Mouse (Mus musculus): ENCODE results near the gene Sytl2. TPM values are rescaled to one million over a fixed set of nuclear protein-coding genes. Genes with fewer than 3 reads are reported as not detected.

Sytl2 gene
- polyA plus RNA-seq, 1 experiment = 21.2 TPM

DNA sequence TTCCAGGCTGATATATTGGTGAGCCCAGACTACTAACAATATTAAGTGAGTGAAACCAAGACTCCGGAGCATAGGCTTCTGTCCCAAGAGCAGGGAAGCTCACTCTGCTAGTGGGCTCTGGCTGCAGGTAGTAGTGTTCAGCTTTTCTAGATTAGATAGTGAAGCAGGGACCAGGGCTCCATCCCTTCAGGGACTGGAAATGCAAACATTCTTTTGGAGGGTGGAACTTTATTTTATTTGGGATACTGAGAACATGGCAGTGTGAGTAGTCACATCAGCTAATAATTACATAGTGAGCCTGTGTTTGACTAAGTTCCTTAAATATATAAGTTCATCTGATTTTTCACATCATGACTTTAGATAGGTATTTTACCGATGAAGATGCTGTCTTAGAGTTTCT is 14.8 kb downstream of the Sytl2 start:
- TF ChIP-seq CEBPB (IDR thresholded peaks at IDR 0.05; ENCODE audit: insufficient read depth, poor library complexity, severe bottlenecking) = no peak
- TF ChIP-seq E2F4 (IDR thresholded peaks at IDR 0.05; ENCODE audit: insufficient read depth) = no peak
- no peak for TF ChIP-seq POLR2A (IDR thresholded peaks at IDR 0.05; ENCODE audit: insufficient read length, low read depth)
- no peak for TF ChIP-seq USF1 (IDR thresholded peaks at IDR 0.05; ENCODE audit: low read depth)
- no peak for TF ChIP-seq TCF3 (IDR thresholded peaks at IDR 0.05; ENCODE audit: insufficient read length, low read depth)
- TF ChIP-seq MAX (IDR thresholded peaks at IDR 0.05; ENCODE audit: low read depth) = no peak
- TF ChIP-seq REST (IDR thresholded peaks at IDR 0.05; ENCODE audit: insufficient read depth, insufficient read length) = no peak
- no peak for TF ChIP-seq POLR2AphosphoS2 (IDR thresholded peaks at IDR 0.05; ENCODE audit: insufficient read length, low read depth)
- H3K4me2 ChIP-seq (ENCODE audit: low read depth) = no peak overlapping the region
- no peaks in the 10 kb centered on the region for H3K36me3 ChIP-seq (ENCODE audit: control insufficient read depth, insufficient read depth)
- H3ac ChIP-seq (ENCODE audit: control insufficient read depth, insufficient read length) = no peak overlapping the region
- H3K4me3 ChIP-seq = no peak overlapping the region
- no peaks in the 10 kb centered on the region for H3K27me3 ChIP-seq (ENCODE audit: control insufficient read depth, insufficient read depth, insufficient read length)
- peaks cover 63% of the 10 kb centered on the region for H3K79me2 ChIP-seq (ENCODE audit: control insufficient read depth, insufficient read depth)

DNA sequence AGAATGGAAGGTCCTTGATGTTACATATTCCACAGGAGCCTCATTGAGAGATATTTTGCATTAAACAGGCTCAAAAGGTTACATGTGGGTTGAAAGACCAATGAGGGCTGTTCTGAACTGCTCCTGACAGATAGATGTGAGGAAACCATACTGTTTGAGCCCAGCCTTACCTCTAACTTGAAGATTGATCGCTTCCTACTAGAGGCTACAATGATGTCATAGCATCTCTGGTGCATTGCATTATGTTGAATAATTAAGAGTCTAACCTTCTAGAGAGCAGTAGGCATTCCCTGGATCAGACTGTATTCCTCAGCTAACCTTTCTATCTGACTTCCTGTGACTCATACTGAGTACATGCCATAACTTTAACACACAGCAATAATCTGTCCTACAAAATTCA is 17.4 kb downstream of the Sytl2 start:
- Histone ChIP-seq H3K79me2 (ENCODE audit: control insufficient read depth, insufficient read depth) (peaks cover 59% of the 10 kb centered on the region), H3ac (ENCODE audit: control insufficient read depth, insufficient read length) (no peak overlapping the region), H3K27me3 (ENCODE audit: control insufficient read depth, insufficient read depth, insufficient read length) (no peaks in the 10 kb centered on the region), H3K36me3 (ENCODE audit: control insufficient read depth, insufficient read depth) (no peaks in the 10 kb centered on the region), H3K4me2 (ENCODE audit: low read depth) (peak overlapping the region; percentile 49), H3K4me3 (no peak overlapping the region)
- TF ChIP-seq CEBPB (IDR thresholded peaks at IDR 0.05; ENCODE audit: insufficient read depth, poor library complexity, severe bottlenecking) (peak; percentile 63), TCF3 (IDR thresholded peaks at IDR 0.05; ENCODE audit: insufficient read length, low read depth) (no peak), MYOD1 (IDR thresholded peaks at IDR 0.05; ENCODE audit: control insufficient read depth in 1 of 3, insufficient read length in 2 of 3, low read depth in 2 of 3) (no peak), POLR2A (IDR thresholded peaks at IDR 0.05; ENCODE audit: insufficient read length, low read depth) (no peak), E2F4 (IDR thresholded peaks at IDR 0.05; ENCODE audit: insufficient read depth) (no peak)

DNA sequence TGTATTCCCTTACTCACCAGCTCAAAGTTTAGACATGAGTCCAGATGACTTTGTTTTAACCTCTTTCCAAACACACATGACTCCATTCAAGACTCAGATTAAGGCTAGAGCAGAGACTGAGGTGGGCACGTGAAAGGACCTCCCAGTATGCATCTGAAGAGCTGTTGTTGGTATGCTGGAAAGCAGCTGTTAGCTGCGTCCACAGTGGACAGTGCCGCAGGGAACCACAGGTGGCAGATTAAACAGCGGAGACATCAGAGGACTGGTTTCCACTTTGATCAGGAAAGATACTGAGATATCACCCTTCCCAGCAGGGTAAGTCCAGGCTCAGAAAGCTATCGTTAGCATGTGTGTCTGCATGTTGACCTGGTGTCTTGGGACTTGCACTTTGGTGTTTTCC is 18.1 kb downstream of the Sytl2 start:
- TF ChIP-seq POLR2A (IDR thresholded peaks at IDR 0.05; ENCODE audit: insufficient read length, low read depth) (no peak), USF1 (IDR thresholded peaks at IDR 0.05; ENCODE audit: low read depth) (no peak), E2F4 (IDR thresholded peaks at IDR 0.05; ENCODE audit: insufficient read depth) (no peak), TCF12 (IDR thresholded peaks at IDR 0.05; ENCODE audit: insufficient read depth, poor library complexity, severe bottlenecking) (peak; percentile 22), SRF (IDR thresholded peaks at IDR 0.05; ENCODE audit: control insufficient read depth, insufficient read length, low read depth) (no peak), MYOD1 (IDR thresholded peaks at IDR 0.05; ENCODE audit: control insufficient read depth in 1 of 3, insufficient read length in 2 of 3, low read depth in 2 of 3) (peak in 2 of 3 experiments; percentile 90 to 91), MYOG (IDR thresholded peaks at IDR 0.05; ENCODE audit: control insufficient read depth in 1 of 3, insufficient read depth in 1 of 3, insufficient read length in 2 of 3, low read depth in 2 of 3) (peak; percentile 32 to 91 (median 64))
- Histone ChIP-seq H3K36me3 (ENCODE audit: control insufficient read depth, insufficient read depth) (no peaks in the 10 kb centered on the region), H3K79me2 (ENCODE audit: control insufficient read depth, insufficient read depth) (peaks cover 52% of the 10 kb centered on the region), H3K4me3 (no peak overlapping the region), H3K27me3 (ENCODE audit: control insufficient read depth, insufficient read depth, insufficient read length) (no peaks in the 10 kb centered on the region), H3K4me2 (ENCODE audit: low read depth) (peak overlapping the region; percentile 49), H3ac (ENCODE audit: control insufficient read depth, insufficient read length) (no peak overlapping the region)

DNA sequence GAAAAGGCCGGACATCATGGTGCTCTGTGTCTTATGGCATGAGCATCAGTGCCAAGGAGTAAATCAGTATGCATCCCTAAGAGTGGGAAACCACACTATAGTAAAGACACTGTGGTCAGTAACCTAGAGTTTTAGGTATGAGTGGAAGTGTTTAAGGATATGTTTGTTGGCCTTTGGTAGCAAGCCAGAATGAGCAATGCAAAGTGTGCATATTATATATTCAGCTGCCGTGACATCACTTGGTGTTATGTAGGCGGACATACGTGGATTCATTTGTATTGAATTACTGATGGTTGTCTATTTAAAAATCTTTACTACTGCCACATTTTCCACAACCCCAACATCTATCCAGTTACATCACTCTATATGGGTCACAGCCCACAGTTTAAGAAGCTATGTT is 23.1 kb downstream of the Sytl2 start:
- TF ChIP-seq POLR2A (IDR thresholded peaks at IDR 0.05; ENCODE audit: insufficient read length, low read depth) (no peak), CEBPB (IDR thresholded peaks at IDR 0.05; ENCODE audit: insufficient read depth, poor library complexity, severe bottlenecking) (no peak), REST (IDR thresholded peaks at IDR 0.05; ENCODE audit: insufficient read depth, insufficient read length) (no peak), USF1 (IDR thresholded peaks at IDR 0.05; ENCODE audit: low read depth) (no peak), E2F4 (IDR thresholded peaks at IDR 0.05; ENCODE audit: insufficient read depth) (no peak), MYOD1 (IDR thresholded peaks at IDR 0.05; ENCODE audit: control insufficient read depth in 1 of 3, insufficient read length in 2 of 3, low read depth in 2 of 3) (no peak), TCF3 (IDR thresholded peaks at IDR 0.05; ENCODE audit: insufficient read length, low read depth) (no peak), TCF12 (IDR thresholded peaks at IDR 0.05; ENCODE audit: insufficient read depth, poor library complexity, severe bottlenecking) (no peak), MAX (IDR thresholded peaks at IDR 0.05; ENCODE audit: low read depth) (no peak), MYOG (IDR thresholded peaks at IDR 0.05; ENCODE audit: control insufficient read depth in 1 of 3, insufficient read depth in 1 of 3, insufficient read length in 2 of 3, low read depth in 2 of 3) (no peak), POLR2AphosphoS2 (IDR thresholded peaks at IDR 0.05; ENCODE audit: insufficient read length, low read depth) (no peak), SRF (IDR thresholded peaks at IDR 0.05; ENCODE audit: control insufficient read depth, insufficient read length, low read depth) (no peak)
- Histone ChIP-seq H3K79me2 (ENCODE audit: control insufficient read depth, insufficient read depth) (peaks cover 40% of the 10 kb centered on the region), H3K27me3 (ENCODE audit: control insufficient read depth, insufficient read depth, insufficient read length) (no peaks in the 10 kb centered on the region), H3K4me2 (ENCODE audit: low read depth) (no peak overlapping the region), H3K4me3 (no peak overlapping the region), H3ac (ENCODE audit: control insufficient read depth, insufficient read length) (no peak overlapping the region), H3K36me3 (ENCODE audit: control insufficient read depth, insufficient read depth) (no peaks in the 10 kb centered on the region)

DNA sequence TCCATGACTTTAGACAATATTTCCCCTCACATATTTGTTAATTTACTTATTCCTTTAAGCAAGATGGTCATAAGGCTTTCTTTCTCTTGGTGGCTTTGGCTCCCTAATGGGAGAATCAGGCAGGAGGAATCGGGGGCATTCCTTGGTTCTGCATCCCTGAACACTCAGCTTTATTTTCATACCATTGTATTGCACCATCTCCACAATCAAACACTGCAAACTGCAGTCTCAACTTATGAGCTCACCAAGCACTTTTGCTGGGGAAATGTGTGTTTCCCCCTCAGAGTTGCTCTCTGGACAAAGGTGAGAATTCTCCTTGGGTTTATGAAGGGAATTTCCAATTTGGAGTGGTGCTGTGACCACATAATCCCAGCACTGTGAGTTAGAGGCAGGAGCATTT is 28.1 kb downstream of the Sytl2 start:
- H3K4me2 ChIP-seq (ENCODE audit: low read depth) = no peak overlapping the region
- H3K79me2 ChIP-seq (ENCODE audit: control insufficient read depth, insufficient read depth) = peaks cover 45% of the 10 kb centered on the region
- no peak overlapping the region for H3K4me3 ChIP-seq
- no peaks in the 10 kb centered on the region for H3K36me3 ChIP-seq (ENCODE audit: control insufficient read depth, insufficient read depth)
- H3ac ChIP-seq (ENCODE audit: control insufficient read depth, insufficient read length) = no peak overlapping the region
- TF ChIP-seq TCF3 (IDR thresholded peaks at IDR 0.05; ENCODE audit: insufficient read length, low read depth) = no peak
- no peak for TF ChIP-seq POLR2AphosphoS2 (IDR thresholded peaks at IDR 0.05; ENCODE audit: insufficient read length, low read depth)
- TF ChIP-seq MYOD1 (IDR thresholded peaks at IDR 0.05; ENCODE audit: control insufficient read depth in 1 of 3, insufficient read length in 2 of 3, low read depth in 2 of 3) = no peak
- TF ChIP-seq SRF (IDR thresholded peaks at IDR 0.05; ENCODE audit: control insufficient read depth, insufficient read length, low read depth) = no peak
- TF ChIP-seq POLR2A (IDR thresholded peaks at IDR 0.05; ENCODE audit: insufficient read length, low read depth) = no peak
- no peak for TF ChIP-seq TCF12 (IDR thresholded peaks at IDR 0.05; ENCODE audit: insufficient read depth, poor library complexity, severe bottlenecking)
- TF ChIP-seq REST (IDR thresholded peaks at IDR 0.05; ENCODE audit: insufficient read depth, insufficient read length) = no peak
- TF ChIP-seq USF1 (IDR thresholded peaks at IDR 0.05; ENCODE audit: low read depth) = no peak
- TF ChIP-seq E2F4 (IDR thresholded peaks at IDR 0.05; ENCODE audit: insufficient read depth) = no peak
- no peak for TF ChIP-seq MAX (IDR thresholded peaks at IDR 0.05; ENCODE audit: low read depth)
- TF ChIP-seq CEBPB (IDR thresholded peaks at IDR 0.05; ENCODE audit: insufficient read depth, poor library complexity, severe bottlenecking) = no peak
- TF ChIP-seq MYOG (IDR thresholded peaks at IDR 0.05; ENCODE audit: control insufficient read depth in 1 of 3, insufficient read depth in 1 of 3, insufficient read length in 2 of 3, low read depth in 2 of 3) = no peak
- H3K27me3 ChIP-seq (ENCODE audit: control insufficient read depth, insufficient read depth, insufficient read length) = no peaks in the 10 kb centered on the region

All from myocyte (in vitro differentiated cells).